In the genomic region with DNA sequence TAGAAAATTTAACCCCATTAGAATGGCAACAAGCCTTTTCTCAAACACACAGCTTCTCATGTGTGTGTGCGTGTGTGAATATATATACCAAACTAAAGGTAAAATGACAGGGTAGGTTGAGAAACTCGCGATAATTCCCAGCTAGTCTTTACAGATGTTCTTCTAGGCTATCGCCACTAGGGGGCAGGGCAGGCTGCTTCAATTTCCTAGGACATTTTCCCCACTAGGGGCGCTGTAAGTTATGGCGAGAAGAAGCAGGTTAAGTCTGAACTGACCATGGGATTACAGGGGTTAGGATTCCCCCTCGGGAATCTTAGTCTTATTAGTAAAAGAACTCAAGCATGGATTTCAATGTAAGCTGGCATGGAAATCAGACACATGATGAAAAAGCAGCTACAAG, we compare ENCODE assay signal across 9 mouse cellular contexts. TPM values are rescaled to one million over a fixed set of nuclear protein-coding genes. Genes with fewer than 3 reads are reported as not detected.
DNase-seq lines count a peak whose midpoint lies in the region; ATAC-seq and TF ChIP-seq lines count a peak whose summit lies in the region.
"Had no signal": no experiment of that assay in that cellular context is flagged by ENCODE, and none has a peak within 500 bp of the region (broad histone marks: within the 10 kb centered on the region; RNA-seq: fewer than 3 reads in every experiment).

No protein-coding gene starts in this region.

- H3ac ChIP-seq in myocyte (ENCODE audit: control insufficient read depth, insufficient read length): no peak overlapping the region

- H3K4me1 ChIP-seq in kidney, embryonic 16.5 days (ENCODE audit: insufficient read depth, low read length): no peaks in the 10 kb centered on the region
- no peaks in the 10 kb centered on the region for H3K4me1 ChIP-seq in embryonic facial prominence, embryonic 11.5 days (ENCODE audit: control insufficient read depth, insufficient read depth, low read length)
- no peaks in the 10 kb centered on the region; the same call in 1 of the 2 replicates for H3K4me1 ChIP-seq in testis, adult 2 months (ENCODE audit: control insufficient read depth, insufficient read depth, low read length)

- no peaks in the 10 kb centered on the region for H3K79me2 ChIP-seq in myocyte (ENCODE audit: control insufficient read depth, insufficient read depth)

- no peak overlapping the region for H3K27ac ChIP-seq in kidney, embryonic 16.5 days (ENCODE audit: low read length)
- H3K27ac ChIP-seq in embryonic facial prominence, embryonic 11.5 days (replicated peaks; ENCODE audit: low read depth, low read length): no peak overlapping the region
- H3K27ac ChIP-seq in testis, adult 2 months (ENCODE audit: control insufficient read depth, insufficient read depth, low read depth, low read length): no peak overlapping the region

- no peak overlapping the region for H3K9ac ChIP-seq in kidney, embryonic 16.5 days (replicated peaks; ENCODE audit: low read length)
- no peak overlapping the region for H3K9ac ChIP-seq in embryonic facial prominence, embryonic 11.5 days (replicated peaks; ENCODE audit: low read length)

- H3K27me3 ChIP-seq in kidney, embryonic 16.5 days (ENCODE audit: insufficient read depth, low read length): no peaks in the 10 kb centered on the region
- no peaks in the 10 kb centered on the region for H3K27me3 ChIP-seq in embryonic facial prominence, embryonic 11.5 days (ENCODE audit: control insufficient read depth, insufficient read depth, low read length)
- H3K27me3 ChIP-seq in myocyte (ENCODE audit: control insufficient read depth, insufficient read depth, insufficient read length): no peaks in the 10 kb centered on the region
- H3K27me3 ChIP-seq in testis, adult 2 months (ENCODE audit: control insufficient read depth, insufficient read depth, low read length): no peaks in the 10 kb centered on the region

- no peak for ATAC-seq in kidney, embryonic 16.5 days (ENCODE audit: low FRiP score, low TSS enrichment)
- no peak for ATAC-seq in embryonic facial prominence, embryonic 11.5 days (replicated peaks; ENCODE audit: insufficient number of reproducible peaks, low FRiP score, low TSS enrichment, low read depth)
- peak; percentile 73 to 81; a peak in 3 of 4 replicates for ATAC-seq in hematopoietic stem cell, adult 5-6 weeks (replicated peaks in 1 of 2; ENCODE audit: insufficient read depth in 1 of 2, low FRiP score in 2 of 2, low TSS enrichment in 1 of 2, low read depth in 1 of 2, poor library complexity in 2 of 2, severe bottlenecking in 2 of 2)

- no peaks in the 10 kb centered on the region for H3K9me3 ChIP-seq in kidney, embryonic 16.5 days (ENCODE audit: low read length)
- no peaks in the 10 kb centered on the region for H3K9me3 ChIP-seq in embryonic facial prominence, embryonic 11.5 days (replicated peaks; ENCODE audit: control insufficient read depth, low read length)

- peak; percentile 82; the same call in 1 of the 2 replicates for TF ChIP-seq CTCF in testis, adult 2 months (IDR thresholded peaks at IDR 0.05; ENCODE audit: control insufficient read depth, insufficient read depth, insufficient replicate concordance, low read depth, low read length)

- 36% methylated on average over 7 of the region's 7 CpGs for WGBS in kidney, embryonic 16.5 days
- WGBS in embryonic facial prominence, embryonic 11.5 days: 29% methylated on average over 7 of the region's 7 CpGs

- intact Hi-C loops in left cerebral cortex, postnatal 14 days (cut with DNase I): loop anchor here (5.0 kb wide), 1 partner anchor 186 kb away; no protein-coding TSS in a partner anchor

- no peak overlapping the region for H3K4me3 ChIP-seq in kidney, embryonic 16.5 days (ENCODE audit: low read length)
- H3K4me3 ChIP-seq in embryonic facial prominence, embryonic 11.5 days (ENCODE audit: low read depth, low read length): no peak overlapping the region
- H3K4me3 ChIP-seq in myocyte: no peak overlapping the region
- H3K4me3 ChIP-seq in testis, adult 2 months (ENCODE audit: control insufficient read depth, low read depth, low read length): no peak overlapping the region
- H3K4me3 ChIP-seq: erythroblast, embryonic 14.5 days had no signal

- TF ChIP-seq POLR2A in myocyte (IDR thresholded peaks at IDR 0.05; ENCODE audit: insufficient read length, low read depth): no peak
- no peak for TF ChIP-seq POLR2A in testis, adult 2 months (IDR thresholded peaks at IDR 0.05; ENCODE audit: control insufficient read depth, low read depth, low read length)

- peak; percentile 55 for DNase-seq in kidney, adult 11 months
- peak; percentile 75 to 81 for DNase-seq in adrenal gland, postnatal 36 days
- DNase-seq in embryonic facial prominence, embryonic 11.5 days (ENCODE audit: low spot score): peak; percentile 83
- DNase-seq in left cerebral cortex, postnatal 14 days (ENCODE audit: low spot score in 2 of 2): peak; percentile 76 to 83

- no peaks in the 10 kb centered on the region for H3K36me3 ChIP-seq in kidney, embryonic 16.5 days (ENCODE audit: insufficient read depth, low read length)
- no peaks in the 10 kb centered on the region for H3K36me3 ChIP-seq in embryonic facial prominence, embryonic 11.5 days (replicated peaks; ENCODE audit: control insufficient read depth, insufficient read depth, low read depth, low read length)
- no peaks in the 10 kb centered on the region for H3K36me3 ChIP-seq in myocyte (ENCODE audit: control insufficient read depth, insufficient read depth)
- no peaks in the 10 kb centered on the region for H3K36me3 ChIP-seq in testis, adult 2 months (ENCODE audit: control insufficient read depth, insufficient read depth, low read length)

- no peak overlapping the region for H3K4me2 ChIP-seq in kidney, embryonic 16.5 days (replicated peaks; ENCODE audit: low read depth, low read length)
- no peak overlapping the region for H3K4me2 ChIP-seq in embryonic facial prominence, embryonic 11.5 days (ENCODE audit: low read depth, low read length)
- H3K4me2 ChIP-seq in myocyte (ENCODE audit: low read depth): peak overlapping the region; percentile 30

TF ChIP-seq in myocyte, 11 proteins besides CTCF, POLR2A, EP300 and RAD21:
- TF ChIP-seq MAX (IDR thresholded peaks at IDR 0.05; ENCODE audit: low read depth) (no peak), REST (IDR thresholded peaks at IDR 0.05; ENCODE audit: insufficient read depth, insufficient read length) (no peak), MYOG (IDR thresholded peaks at IDR 0.05; ENCODE audit: control insufficient read depth in 1 of 3, insufficient read depth in 1 of 3, insufficient read length in 2 of 3, low read depth in 2 of 3) (no peak), E2F4 (IDR thresholded peaks at IDR 0.05; ENCODE audit: insufficient read depth) (no peak), POLR2AphosphoS2 (IDR thresholded peaks at IDR 0.05; ENCODE audit: insufficient read length, low read depth) (no peak), SRF (IDR thresholded peaks at IDR 0.05; ENCODE audit: control insufficient read depth, insufficient read length, low read depth) (no peak), USF1 (IDR thresholded peaks at IDR 0.05; ENCODE audit: low read depth) (no peak), MYOD1 (IDR thresholded peaks at IDR 0.05; ENCODE audit: control insufficient read depth in 1 of 3, insufficient read length in 2 of 3, low read depth in 2 of 3) (no peak), CEBPB (IDR thresholded peaks at IDR 0.05; ENCODE audit: insufficient read depth, poor library complexity, severe bottlenecking) (no peak), TCF12 (IDR thresholded peaks at IDR 0.05; ENCODE audit: insufficient read depth, poor library complexity, severe bottlenecking) (no peak), TCF3 (IDR thresholded peaks at IDR 0.05; ENCODE audit: insufficient read length, low read depth) (no peak)

RNA-seq across cellular contexts. Expression of a gene that starts 39.9 kb away (rescaled TPM):
- polyA plus RNA-seq in kidney, embryonic 16.5 days (2015; fragmentation: Nextera tagmentation; extraction: Ambion mirVana): 0.92 and 0.98 TPM in 2 replicates
- total RNA-seq in adrenal gland, postnatal 36 days (2021): not detected
- polyA plus RNA-seq in embryonic facial prominence, embryonic 11.5 days (2014; fragmentation: Nextera tagmentation; extraction: Ambion mirVana): 1.4 and 1.6 TPM in 2 replicates
- total RNA-seq in hematopoietic stem cell, adult 5-6 weeks (2017): not detected in 2 replicates
- under 1 TPM in 1 of 2 experiments, not detected in 1; 0.04 TPM for total RNA-seq in left cerebral cortex, postnatal 14 days (2021)
- polyA plus RNA-seq in myocyte (2012; fragmentation: generic; extraction: Trizol): 7.4 TPM
- polyA plus RNA-seq in testis, adult 2 months (2012; rRNA removed): 0.63 and 0.80 TPM in 2 replicates
- polyA plus RNA-seq: erythroblast, embryonic 14.5 days had no signal

RNA-seq across cellular contexts. Expression of a gene that starts 51.7 kb away (rescaled TPM):
- polyA plus RNA-seq in kidney, embryonic 16.5 days (2015; fragmentation: Nextera tagmentation; extraction: Ambion mirVana): 23.2 and 23.3 TPM in 2 replicates
- 10 to 100 TPM; 12.8 to 15.1 TPM for total RNA-seq in adrenal gland, postnatal 36 days (2021)
- 9.5 and 11.7 TPM in 2 replicates for polyA plus RNA-seq in embryonic facial prominence, embryonic 11.5 days (2014; fragmentation: Nextera tagmentation; extraction: Ambion mirVana)
- total RNA-seq in hematopoietic stem cell, adult 5-6 weeks (2017): 24.4 and 30.0 TPM in 2 replicates
- total RNA-seq in left cerebral cortex, postnatal 14 days (2021): 1 to 10 TPM; 5.5 to 5.8 TPM
- 10.4 TPM for polyA plus RNA-seq in myocyte (2012; fragmentation: generic; extraction: Trizol)
- polyA plus RNA-seq in testis, adult 2 months (2012; rRNA removed): 106 and 234 TPM in 2 replicates

Comparison
In these comparisons a context has a peak if more than half of its experiments do, and no peak if none do; other contexts are left out.
1. ATAC-seq: peak in hematopoietic stem cell, adult 5-6 weeks (2 of 2); none in kidney, embryonic 16.5 days (single experiment) and embryonic facial prominence, embryonic 11.5 days (single experiment).
2. Peak in every context shown above with its lines, with median percentiles within 50 percentile points of each other: DNase-seq.